Mouse (Mus musculus): Measurements from ENCODE around the gene Ndrg2. TPM values are rescaled to one million over a fixed set of nuclear protein-coding genes. Genes with fewer than 3 reads are reported as not detected.
A peak's percentile ranks its signal among the peaks of the same experiment; 100 is the strongest.

The Ndrg2 gene
- polyA plus RNA-seq, 1 experiment: 24.7 TPM

- H3K27me3 ChIP-seq (ENCODE audit: control insufficient read depth, insufficient read depth, insufficient read length): no peaks in the 10 kb centered on the region
- H3K79me2 ChIP-seq (ENCODE audit: control insufficient read depth, insufficient read depth): no peaks in the 10 kb centered on the region
- H3K36me3 ChIP-seq (ENCODE audit: control insufficient read depth, insufficient read depth): no peaks in the 10 kb centered on the region
- no peak overlapping the region for H3ac ChIP-seq (ENCODE audit: control insufficient read depth, insufficient read length, low read depth)
- TF ChIP-seq CTCF (IDR thresholded peaks at IDR 0.05; ENCODE audit: control insufficient read depth, insufficient read depth, insufficient read length) (no peak), MYOG (IDR thresholded peaks at IDR 0.05; ENCODE audit: control insufficient read depth, extremely low read depth, insufficient read length) (no peak), MYOD1 (IDR thresholded peaks at IDR 0.05; ENCODE audit: control insufficient read depth, insufficient read length, low read depth) (no peak), MAX (IDR thresholded peaks at IDR 0.05) (no peak), FOSL1 (IDR thresholded peaks at IDR 0.05; ENCODE audit: insufficient read depth, low read length, poor library complexity, severe bottlenecking) (no peak), USF1 (IDR thresholded peaks at IDR 0.05; ENCODE audit: low read depth) (no peak), CEBPB (IDR thresholded peaks at IDR 0.05; ENCODE audit: low read depth) (no peak)
- H3K4me3 ChIP-seq (ENCODE audit: insufficient read depth, poor library complexity, severe bottlenecking): no peak overlapping the region
- H3K79me3 ChIP-seq (ENCODE audit: low read depth): no peaks in the 10 kb centered on the region
Observed at GRCm38 (mm10) chr14:51940944-51941560, 27.1 kb upstream of the Ndrg2 start.

- Histone ChIP-seq H3K4me3 (ENCODE audit: insufficient read depth, poor library complexity, severe bottlenecking) (no peak overlapping the region), H3ac (ENCODE audit: control insufficient read depth, insufficient read length, low read depth) (no peak overlapping the region), H3K79me2 (ENCODE audit: control insufficient read depth, insufficient read depth) (no peaks in the 10 kb centered on the region), H3K36me3 (ENCODE audit: control insufficient read depth, insufficient read depth) (no peaks in the 10 kb centered on the region), H3K79me3 (ENCODE audit: low read depth) (no peaks in the 10 kb centered on the region), H3K27me3 (ENCODE audit: control insufficient read depth, insufficient read depth, insufficient read length) (no peaks in the 10 kb centered on the region)
- TF ChIP-seq CEBPB (IDR thresholded peaks at IDR 0.05; ENCODE audit: low read depth) (no peak), MAX (IDR thresholded peaks at IDR 0.05) (no peak), CTCF (IDR thresholded peaks at IDR 0.05; ENCODE audit: control insufficient read depth, insufficient read depth, insufficient read length) (no peak), FOSL1 (IDR thresholded peaks at IDR 0.05; ENCODE audit: insufficient read depth, low read length, poor library complexity, severe bottlenecking) (no peak), MYOD1 (IDR thresholded peaks at IDR 0.05; ENCODE audit: control insufficient read depth, insufficient read length, low read depth) (no peak), MYOG (IDR thresholded peaks at IDR 0.05; ENCODE audit: control insufficient read depth, extremely low read depth, insufficient read length) (no peak), USF1 (IDR thresholded peaks at IDR 0.05; ENCODE audit: low read depth) (no peak)
Observed at GRCm38 (mm10) chr14:51939005-51939404, 25.0 kb upstream of the Ndrg2 start.

GRCm38 (mm10) chr14:51932092-51933020, 18.4 kb upstream of the Ndrg2 start:
- Histone ChIP-seq H3K79me3 (ENCODE audit: low read depth) (no peaks in the 10 kb centered on the region), H3K36me3 (ENCODE audit: control insufficient read depth, insufficient read depth) (no peaks in the 10 kb centered on the region), H3ac (ENCODE audit: control insufficient read depth, insufficient read length, low read depth) (no peak overlapping the region), H3K79me2 (ENCODE audit: control insufficient read depth, insufficient read depth) (no peaks in the 10 kb centered on the region), H3K27me3 (ENCODE audit: control insufficient read depth, insufficient read depth, insufficient read length) (no peaks in the 10 kb centered on the region), H3K4me3 (ENCODE audit: insufficient read depth, poor library complexity, severe bottlenecking) (no peak overlapping the region)
- TF ChIP-seq CTCF (IDR thresholded peaks at IDR 0.05; ENCODE audit: control insufficient read depth, insufficient read depth, insufficient read length) (no peak), CEBPB (IDR thresholded peaks at IDR 0.05; ENCODE audit: low read depth) (no peak), MYOG (IDR thresholded peaks at IDR 0.05; ENCODE audit: control insufficient read depth, extremely low read depth, insufficient read length) (no peak), USF1 (IDR thresholded peaks at IDR 0.05; ENCODE audit: low read depth) (no peak), FOSL1 (IDR thresholded peaks at IDR 0.05; ENCODE audit: insufficient read depth, low read length, poor library complexity, severe bottlenecking) (no peak), MAX (IDR thresholded peaks at IDR 0.05) (no peak), MYOD1 (IDR thresholded peaks at IDR 0.05; ENCODE audit: control insufficient read depth, insufficient read length, low read depth) (no peak)

DNA sequence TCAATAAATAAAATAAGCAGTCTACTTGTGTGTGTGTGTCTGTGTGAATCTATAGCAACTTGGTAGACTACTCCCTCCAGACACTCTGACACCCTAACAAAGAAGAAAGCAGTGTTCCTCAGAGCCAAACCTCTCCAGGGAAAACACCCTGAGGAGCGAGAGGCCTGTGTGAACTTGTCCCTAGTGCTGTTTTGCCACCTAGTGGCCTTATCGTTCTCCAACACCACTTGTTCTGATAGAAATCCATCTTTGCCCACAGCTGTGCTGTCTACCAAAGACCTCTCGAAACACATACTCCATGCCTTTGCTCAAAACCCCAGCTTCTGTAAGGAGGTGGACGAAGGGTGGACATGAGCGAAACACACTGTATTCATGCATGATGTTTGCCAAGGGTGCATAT, 16.9 kb upstream of the Ndrg2 start:
- Histone ChIP-seq H3K4me3 (ENCODE audit: insufficient read depth, poor library complexity, severe bottlenecking) (no peak overlapping the region), H3K79me3 (ENCODE audit: low read depth) (no peaks in the 10 kb centered on the region), H3K79me2 (ENCODE audit: control insufficient read depth, insufficient read depth) (no peaks in the 10 kb centered on the region), H3K27me3 (ENCODE audit: control insufficient read depth, insufficient read depth, insufficient read length) (no peaks in the 10 kb centered on the region), H3K36me3 (ENCODE audit: control insufficient read depth, insufficient read depth) (no peaks in the 10 kb centered on the region), H3ac (ENCODE audit: control insufficient read depth, insufficient read length, low read depth) (no peak overlapping the region)
- TF ChIP-seq CTCF (IDR thresholded peaks at IDR 0.05; ENCODE audit: control insufficient read depth, insufficient read depth, insufficient read length) (peak; percentile 15), CEBPB (IDR thresholded peaks at IDR 0.05; ENCODE audit: low read depth) (no peak)

DNA sequence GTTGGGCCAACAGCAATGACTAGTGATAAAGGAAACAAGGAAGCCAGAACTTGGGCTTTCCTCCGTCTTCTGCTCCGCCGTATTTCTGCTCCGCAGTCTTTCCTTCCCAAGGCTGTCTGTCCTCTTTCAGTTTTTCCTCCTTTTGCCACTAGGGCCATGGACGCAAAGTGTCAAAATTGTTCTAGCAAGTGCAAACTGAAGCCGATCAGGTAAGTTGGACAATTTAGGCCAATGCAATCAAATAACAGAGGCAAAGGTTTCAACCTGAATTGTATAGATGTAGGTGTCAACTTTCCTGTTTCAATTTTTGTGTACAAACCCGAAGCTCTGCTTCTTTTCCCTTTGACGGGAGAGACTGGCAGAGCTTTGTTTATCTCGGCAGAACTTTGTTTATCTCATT, 16.0 kb upstream of the Ndrg2 start:
- H3K79me3 ChIP-seq (ENCODE audit: low read depth): no peaks in the 10 kb centered on the region
- H3ac ChIP-seq (ENCODE audit: control insufficient read depth, insufficient read length, low read depth): no peak overlapping the region
- H3K79me2 ChIP-seq (ENCODE audit: control insufficient read depth, insufficient read depth): no peaks in the 10 kb centered on the region
- no peaks in the 10 kb centered on the region for H3K36me3 ChIP-seq (ENCODE audit: control insufficient read depth, insufficient read depth)
- no peak overlapping the region for H3K4me3 ChIP-seq (ENCODE audit: insufficient read depth, poor library complexity, severe bottlenecking)
- TF ChIP-seq FOSL1 (IDR thresholded peaks at IDR 0.05; ENCODE audit: insufficient read depth, low read length, poor library complexity, severe bottlenecking) (no peak), MYOD1 (IDR thresholded peaks at IDR 0.05; ENCODE audit: control insufficient read depth, insufficient read length, low read depth) (no peak)
- no peaks in the 10 kb centered on the region for H3K27me3 ChIP-seq (ENCODE audit: control insufficient read depth, insufficient read depth, insufficient read length)

All from C2C12 (cell line).